Mouse (Mus musculus) c-Kit-positive CD71-positive TER-119-positive erythroid progenitor cells, embryonic 14.5 days (primary cell): ENCODE measurements at regions not wholly inside any gene's neighbourhood (a gene's known extent, or its start where the extent isn't known, plus 50 kb on each side); places are given as distances from the start of the nearest gene placed in this dataset.
A peak's percentile ranks its signal among the peaks of the same experiment; 100 is the strongest.

Experiments used
- DNase-seq: peaks from one replicate; pipeline ENCODE4 v3.0.0-alpha.2; 2013; ENCODE audit warnings: low spot score

- DNase-seq, result no peak
Measured at GRCm38 (mm10) chr6:36058206-36058605, 329.7 kb upstream of the Chrm2 start.

DNA sequence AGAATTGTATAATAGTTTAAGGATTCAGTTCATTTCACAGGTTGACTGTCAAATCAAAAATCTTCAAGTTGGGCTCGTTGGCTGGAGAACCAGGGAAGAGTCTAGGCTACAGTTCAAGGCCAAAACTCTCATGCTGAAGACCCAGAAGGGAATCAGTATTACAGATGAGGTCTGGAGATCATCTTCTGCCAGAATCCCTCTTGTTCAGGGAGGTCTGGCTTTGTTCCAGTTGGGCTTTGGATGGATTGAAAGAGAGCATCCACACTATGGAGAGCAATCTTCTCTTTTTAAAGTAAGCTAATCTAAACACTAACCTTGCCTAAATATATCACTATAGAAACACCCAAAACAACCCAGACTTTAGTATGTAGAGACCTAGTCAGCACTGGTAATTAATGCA lies 327.5 kb upstream of the Chrm2 start:
- no peak for DNase-seq

DNA sequence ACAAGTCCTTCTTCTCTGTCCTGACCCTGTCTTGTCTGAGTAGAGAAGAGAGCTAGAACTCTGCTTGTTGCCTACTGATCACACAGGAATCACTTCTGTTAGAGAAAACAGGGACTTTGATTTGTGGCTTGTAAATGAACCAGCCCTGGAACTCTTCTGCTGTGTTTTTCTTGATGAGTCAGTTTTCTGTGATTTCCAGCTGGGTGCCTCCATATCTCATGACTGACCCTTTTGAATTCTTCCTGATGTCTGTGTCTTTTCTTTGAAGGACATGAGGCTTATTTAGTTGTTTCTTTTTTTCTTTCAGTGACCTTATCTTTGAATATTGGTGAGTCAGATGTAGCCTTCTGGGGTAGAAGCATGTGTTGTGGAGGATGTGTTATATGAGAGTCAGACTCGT lies 323.0 kb upstream of the Chrm2 start:
- no peak for DNase-seq

GRCm38 (mm10) chr6:36068690-36069089 lies 319.2 kb upstream of the Chrm2 start:
- no peak for DNase-seq

DNA sequence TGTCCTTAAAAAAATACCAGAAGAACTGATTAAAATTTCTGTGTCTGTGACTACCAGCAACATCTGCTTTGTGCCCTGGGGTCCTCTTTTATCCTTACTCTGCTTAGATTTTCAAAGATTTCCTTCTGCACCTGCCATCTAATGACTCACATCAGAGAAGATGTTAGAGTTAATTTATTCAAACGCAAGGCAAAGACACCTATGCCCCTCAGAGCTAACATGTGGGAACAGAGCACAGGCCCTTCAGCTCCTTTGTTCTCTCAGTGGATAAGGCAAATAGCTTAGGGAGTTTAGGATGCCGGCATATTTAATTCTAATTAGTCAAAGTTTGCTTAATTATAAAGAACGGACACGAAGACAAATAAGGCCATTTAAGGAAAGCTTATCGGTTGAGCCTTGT lies 308.3 kb upstream of the Chrm2 start:
- DNase-seq, result no peak

DNA sequence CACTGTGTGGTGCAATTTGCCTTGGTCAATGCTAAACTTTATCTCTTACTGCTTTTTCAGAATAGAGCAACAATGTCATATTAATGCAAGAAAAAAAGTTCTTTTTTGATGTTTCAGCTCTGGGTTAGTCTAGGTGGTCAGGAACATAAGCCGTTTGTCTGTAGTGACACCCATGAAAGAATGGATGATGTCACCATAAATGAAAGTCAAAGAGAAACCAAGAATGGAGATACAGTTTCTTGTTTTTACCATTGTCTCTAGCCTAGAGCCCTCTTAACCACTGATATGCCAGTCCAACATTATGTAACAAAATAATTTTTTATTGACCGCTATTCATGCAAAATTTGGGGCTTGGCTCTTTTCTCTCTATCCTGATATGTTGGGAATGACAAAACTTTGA lies 294.3 kb upstream of the Chrm2 start:
- no peak for DNase-seq

DNA sequence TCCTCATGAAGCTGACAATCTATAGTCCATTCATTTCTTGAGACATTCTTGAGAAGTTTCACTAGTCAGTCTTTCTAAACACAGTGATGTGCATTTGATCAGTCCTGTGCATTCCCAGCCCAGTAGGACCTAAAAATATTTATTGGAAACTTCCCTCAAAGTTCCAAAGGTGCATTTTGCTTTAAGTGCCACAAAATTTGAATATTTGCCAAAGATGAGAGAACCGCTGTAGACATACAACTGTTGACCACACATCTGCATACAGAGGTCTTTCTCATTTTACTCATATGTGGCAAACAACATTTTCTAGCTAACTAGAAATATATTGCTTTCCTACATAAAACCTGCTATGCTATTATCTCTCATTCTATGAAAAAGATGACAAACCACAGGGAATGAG lies 293.8 kb upstream of the Chrm2 start:
- DNase-seq, result no peak

- DNase-seq, result no peak
Measured at GRCm38 (mm10) chr6:36097391-36097790, 290.5 kb upstream of the Chrm2 start.

GRCm38 (mm10) chr6:36098179-36098578 lies 289.7 kb upstream of the Chrm2 start:
- DNase-seq, result no peak

DNA sequence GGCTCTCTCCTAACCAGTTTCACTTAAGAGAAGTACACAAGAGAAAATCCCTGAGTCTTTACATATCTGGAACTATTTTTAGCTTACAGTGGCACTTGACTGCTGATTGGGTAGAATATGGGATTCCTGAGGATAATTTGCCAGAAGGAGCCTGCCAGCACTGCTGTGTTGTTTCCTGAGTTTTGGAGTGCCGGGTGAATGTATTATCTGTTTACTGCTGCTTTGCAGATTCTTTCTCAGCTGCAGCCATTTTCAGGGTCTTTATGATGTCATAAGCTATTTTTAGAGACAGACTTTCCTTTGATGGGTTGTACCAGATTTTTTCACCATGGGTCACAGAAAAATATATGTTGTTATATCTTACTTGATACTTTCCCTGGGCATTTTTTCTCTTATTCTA lies 279.1 kb upstream of the Chrm2 start:
- no peak for DNase-seq

- no peak for DNase-seq
Measured at GRCm38 (mm10) chr6:36137223-36137622, 250.7 kb upstream of the Chrm2 start.

DNA sequence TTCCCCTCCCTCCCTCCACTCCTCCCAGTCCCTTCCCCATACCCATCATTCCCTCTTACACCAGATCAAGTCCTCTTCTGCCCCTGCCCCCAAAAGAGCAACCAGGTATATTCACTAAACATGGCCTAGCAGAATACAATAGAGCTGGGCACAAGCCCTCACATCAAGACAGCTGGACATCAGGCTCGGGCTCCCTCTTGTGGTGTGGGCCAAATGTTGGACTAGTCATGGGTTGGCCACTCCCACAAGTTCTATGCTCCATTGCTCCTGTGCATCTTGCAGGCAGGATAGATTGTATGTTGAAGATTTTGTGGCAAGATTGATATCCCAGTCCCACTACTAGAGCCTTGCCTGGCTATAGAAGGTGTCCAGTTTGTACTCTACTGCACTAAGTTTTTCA lies 240.6 kb upstream of the Chrm2 start:
- DNase-seq, result no peak

GRCm38 (mm10) chr6:36174514-36174913 lies 213.4 kb upstream of the Chrm2 start:
- DNase-seq, result no peak

- DNase-seq, result no peak
Measured at GRCm38 (mm10) chr6:36175112-36175511, 212.8 kb upstream of the Chrm2 start.

DNA sequence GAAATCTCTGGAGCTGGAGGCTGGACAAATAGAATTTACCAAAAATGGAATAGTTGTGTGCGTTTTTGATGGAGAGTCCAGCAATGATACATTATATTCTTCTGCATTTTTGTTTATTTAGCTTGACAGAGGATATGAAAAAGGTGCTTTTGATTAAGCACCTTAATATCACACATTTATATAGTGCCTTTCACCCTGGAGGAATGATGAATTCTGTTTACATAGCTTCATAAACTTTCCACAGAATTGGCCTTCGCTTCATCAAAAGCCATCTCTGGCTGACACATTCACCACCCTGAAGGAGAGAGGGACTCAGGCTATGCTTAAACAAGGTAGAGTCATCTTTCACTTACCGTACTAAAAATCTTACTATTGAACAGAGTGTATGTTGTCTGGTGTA lies 208.0 kb upstream of the Chrm2 start:
- DNase-seq, result no peak

- DNase-seq, result no peak
Measured at GRCm38 (mm10) chr6:36182698-36183097, 205.2 kb upstream of the Chrm2 start.

GRCm38 (mm10) chr6:36206666-36207065 lies 181.2 kb upstream of the Chrm2 start:
- DNase-seq, result no peak

DNA sequence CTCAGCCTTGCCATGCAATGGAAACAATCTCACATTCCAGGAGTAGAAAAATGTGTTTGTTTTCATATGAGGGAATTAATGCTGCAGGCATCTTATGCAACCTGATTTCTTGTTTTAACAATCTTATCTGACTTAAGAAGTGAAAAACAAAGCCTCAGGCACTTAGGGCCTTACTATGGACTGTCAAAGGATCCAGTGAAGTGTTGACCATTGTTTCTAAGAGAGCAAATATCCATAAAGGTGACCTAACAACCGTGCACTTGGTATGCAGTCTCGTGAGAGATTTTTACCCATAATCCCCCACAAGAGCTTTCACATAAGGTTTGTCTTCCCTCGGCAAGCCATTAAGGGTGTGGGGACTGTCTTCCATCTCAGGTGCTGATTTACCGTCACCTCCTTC lies 166.6 kb upstream of the Chrm2 start:
- DNase-seq, result no peak

DNA sequence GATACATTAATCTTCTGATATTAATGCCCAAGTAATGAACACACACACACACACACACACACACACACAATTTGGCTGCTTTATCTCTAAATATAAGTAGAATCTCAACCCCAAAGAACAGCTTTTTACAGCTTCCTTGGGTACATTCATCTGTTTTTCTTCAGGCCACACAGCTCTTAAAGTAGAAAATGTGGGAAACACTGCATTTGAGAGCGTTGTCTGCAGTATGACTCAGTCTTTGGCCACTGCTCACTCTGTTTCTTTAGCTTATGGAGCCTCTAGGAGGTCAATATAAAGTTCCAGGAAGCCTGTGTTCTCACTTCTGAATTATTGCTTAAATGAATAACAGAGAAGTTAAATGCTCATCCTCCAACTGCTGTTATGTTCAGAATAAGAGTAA lies 153.4 kb upstream of the Chrm2 start:
- no peak for DNase-seq

- DNase-seq, result no peak
Measured at GRCm38 (mm10) chr6:36247027-36247426, 140.9 kb upstream of the Chrm2 start.

GRCm38 (mm10) chr6:36248219-36248618 lies 139.7 kb upstream of the Chrm2 start:
- DNase-seq, result no peak

DNA sequence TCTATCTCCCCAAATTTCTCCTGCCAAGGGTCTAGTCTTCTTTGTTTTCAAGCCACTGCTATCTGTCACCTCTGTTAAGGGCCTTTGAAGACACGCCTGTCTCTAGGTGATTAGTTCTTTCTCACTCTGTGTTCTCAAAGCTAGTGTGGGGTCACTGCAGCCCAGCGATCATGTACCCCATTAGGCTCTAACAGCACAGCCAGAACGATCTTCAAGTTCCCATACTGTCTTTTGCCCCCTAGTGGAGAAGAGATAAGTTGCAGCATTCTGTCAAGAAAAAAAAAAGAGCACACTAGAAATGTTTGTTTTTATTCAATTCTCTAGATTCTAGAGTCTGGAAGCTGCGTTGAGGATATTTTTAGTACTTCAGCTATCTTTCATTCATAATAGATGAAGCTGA lies 138.8 kb upstream of the Chrm2 start:
- peak; percentile 6 for DNase-seq

- no peak for DNase-seq
Measured at GRCm38 (mm10) chr6:36266717-36267402, 121.0 kb upstream of the Chrm2 start.

DNA sequence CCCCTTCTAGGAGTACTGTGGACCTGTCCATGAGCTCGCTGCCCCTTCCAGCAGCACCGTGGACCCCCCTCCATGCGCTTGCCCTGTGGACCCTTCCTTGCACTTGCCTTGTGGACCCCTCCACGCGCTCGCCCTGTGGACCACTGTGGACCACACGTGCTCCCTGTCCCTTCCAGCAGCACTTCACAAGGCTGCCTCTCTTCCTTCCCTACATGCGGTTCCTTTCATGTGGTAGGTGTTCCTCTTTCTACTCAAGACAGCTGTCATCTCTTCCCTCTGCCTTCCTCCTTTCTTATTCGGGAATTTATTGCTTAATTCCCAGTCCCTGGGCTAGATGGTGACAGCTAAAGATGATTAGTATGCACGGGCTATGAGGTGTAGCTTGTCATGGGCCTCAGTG lies 101.2 kb upstream of the Chrm2 start:
- no peak for DNase-seq

GRCm38 (mm10) chr6:36313586-36313985 lies 74.3 kb upstream of the Chrm2 start:
- DNase-seq, result no peak
